Mouse (Mus musculus) myocyte (in vitro differentiated cells): ENCODE results near the gene Ctcfl. TPM values are rescaled to one million over a fixed set of nuclear protein-coding genes. Genes with fewer than 3 reads are reported as not detected.

Source experiments
- H3K27me3 ChIP-seq: one replicate; pipeline ENCODE4 v1.6.1; 2011; ENCODE audit not compliant: control insufficient read depth, insufficient read depth, insufficient read length
- H3K36me3 ChIP-seq: one replicate; pipeline ENCODE4 v1.6.1; 2011; ENCODE audit not compliant: control insufficient read depth, insufficient read depth
- H3K4me2 ChIP-seq: one replicate; pipeline ENCODE4 v1.6.1; 2011; ENCODE audit warnings: low read depth, control low read depth
- H3K4me3 ChIP-seq: one replicate; pipeline ENCODE4 v1.5.1; 2011; ENCODE audit warnings: mild to moderate bottlenecking, control low read depth, moderate library complexity
- H3K79me2 ChIP-seq: one replicate; pipeline ENCODE4 v1.6.1; 2011; ENCODE audit not compliant: control insufficient read depth, insufficient read depth
- H3ac ChIP-seq: one replicate; pipeline ENCODE4 v1.6.1; 2011; ENCODE audit not compliant: control insufficient read depth, insufficient read length
- CEBPB ChIP-seq: IDR thresholded peaks from 2 replicates; pipeline ENCODE4 v1.6.1; 2011; ENCODE audit warnings: mild to moderate bottlenecking, moderate library complexity; ENCODE audit not compliant: poor library complexity, insufficient read depth, severe bottlenecking
- E2F4 ChIP-seq: IDR thresholded peaks from one replicate; pipeline ENCODE4 v1.6.1; 2011; ENCODE audit warnings: mild to moderate bottlenecking, control low read depth, moderate library complexity; ENCODE audit not compliant: insufficient read depth
- MAX ChIP-seq: IDR thresholded peaks from one replicate; pipeline ENCODE4 v1.6.1; 2011; ENCODE audit warnings: low read depth, mild to moderate bottlenecking, control low read depth
- MYOD1 ChIP-seq, 3 experiments: IDR thresholded peaks; one replicate each; pipeline ENCODE4 v1.6.1; 2011; ENCODE audit warnings: control low read depth in 2 of 3, low read depth in 2 of 3, mild to moderate bottlenecking in 2 of 3, moderate library complexity in 1 of 3; ENCODE audit not compliant: insufficient read length in 2 of 3, control insufficient read depth in 1 of 3
- MYOG ChIP-seq, 3 experiments: IDR thresholded peaks; one replicate each; pipeline ENCODE4 v1.6.1; 2011; ENCODE audit warnings: control low read depth in 2 of 3, low read depth in 2 of 3, mild to moderate bottlenecking in 2 of 3; ENCODE audit not compliant: insufficient read length in 2 of 3, control insufficient read depth in 1 of 3, insufficient read depth in 1 of 3
- POLR2A ChIP-seq: IDR thresholded peaks from one replicate; pipeline ENCODE4 v1.6.1; 2011; ENCODE audit warnings: low read depth, mild to moderate bottlenecking, control low read depth, moderate library complexity; ENCODE audit not compliant: insufficient read length
- POLR2AphosphoS2 ChIP-seq: IDR thresholded peaks from one replicate; pipeline ENCODE4 v1.6.1; 2011; ENCODE audit warnings: low read depth, control low read depth; ENCODE audit not compliant: insufficient read length
- REST ChIP-seq: IDR thresholded peaks from one replicate; pipeline ENCODE4 v1.6.1; 2011; ENCODE audit warnings: mild to moderate bottlenecking, control low read depth, moderate library complexity; ENCODE audit not compliant: insufficient read depth, insufficient read length
- SRF ChIP-seq: IDR thresholded peaks from one replicate; pipeline ENCODE4 v1.6.1; 2011; ENCODE audit warnings: low read depth; ENCODE audit not compliant: control insufficient read depth, insufficient read length
- TCF12 ChIP-seq: IDR thresholded peaks from one replicate; pipeline ENCODE4 v1.6.1; 2011; ENCODE audit warnings: mild to moderate bottlenecking, control low read depth; ENCODE audit not compliant: poor library complexity, insufficient read depth, severe bottlenecking
- TCF3 ChIP-seq: IDR thresholded peaks from one replicate; pipeline ENCODE4 v1.6.1; 2011; ENCODE audit warnings: low read depth, control low read depth; ENCODE audit not compliant: insufficient read length
- USF1 ChIP-seq: IDR thresholded peaks from one replicate; pipeline ENCODE4 v1.6.1; 2011; ENCODE audit warnings: low read depth, mild to moderate bottlenecking, control low read depth, moderate library complexity
- polyA plus RNA-seq: library from polyadenylated mRNA; unstranded; fragments of >200 nt; fragmentation: generic; extraction: Trizol; gene quantifications from one replicate; pipeline ENCODE4 v1.2.1, GENCODE M21; 2012; ENCODE audit warnings: missing spikeins

The Ctcfl gene
- polyA plus RNA-seq, 1 experiment, result not detected

GRCm38 (mm10) chr2:173156923-173157322 lies 37.6 kb upstream of the Ctcfl start:
- Histone ChIP-seq H3K4me3 (no peak overlapping the region), H3K36me3 (no peaks in the 10 kb centered on the region), H3K4me2 (no peak overlapping the region), H3K79me2 (no peaks in the 10 kb centered on the region), H3ac (no peak overlapping the region), H3K27me3 (peaks cover 44% of the 10 kb centered on the region)
- TF ChIP-seq POLR2A, result no peak
- no peak for TF ChIP-seq E2F4
- no peak for TF ChIP-seq SRF

GRCm38 (mm10) chr2:173155907-173156306 lies 36.6 kb upstream of the Ctcfl start:
- H3K27me3 ChIP-seq, result peaks cover 49% of the 10 kb centered on the region
- no peak overlapping the region for H3K4me3 ChIP-seq
- H3K79me2 ChIP-seq, result no peaks in the 10 kb centered on the region
- H3K36me3 ChIP-seq, result no peaks in the 10 kb centered on the region
- TF ChIP-seq POLR2AphosphoS2 (no peak), MYOG (IDR thresholded peaks at IDR 0.05; ENCODE audit: control insufficient read depth in 1 of 3, insufficient read depth in 1 of 3, insufficient read length in 2 of 3, low read depth in 2 of 3) (no peak), CEBPB (no peak), REST (no peak), USF1 (no peak), TCF12 (no peak), MAX (no peak), POLR2A (no peak), SRF (no peak), MYOD1 (IDR thresholded peaks at IDR 0.05; ENCODE audit: control insufficient read depth in 1 of 3, insufficient read length in 2 of 3, low read depth in 2 of 3) (no peak), TCF3 (no peak)
- H3ac ChIP-seq, result no peak overlapping the region
- no peak overlapping the region for H3K4me2 ChIP-seq

GRCm38 (mm10) chr2:173154962-173155361 lies 35.6 kb upstream of the Ctcfl start:
- Histone ChIP-seq H3K36me3 (no peaks in the 10 kb centered on the region), H3ac (no peak overlapping the region), H3K79me2 (no peaks in the 10 kb centered on the region), H3K27me3 (peaks cover 47% of the 10 kb centered on the region), H3K4me2 (no peak overlapping the region), H3K4me3 (no peak overlapping the region)
- TF ChIP-seq MYOD1 (IDR thresholded peaks at IDR 0.05; ENCODE audit: control insufficient read depth in 1 of 3, insufficient read length in 2 of 3, low read depth in 2 of 3) (no peak), MAX (no peak), TCF12 (no peak), POLR2AphosphoS2 (no peak), USF1 (no peak), SRF (no peak), POLR2A (no peak)

- H3K27me3 ChIP-seq, result peaks cover 46% of the 10 kb centered on the region
- H3K36me3 ChIP-seq, result no peaks in the 10 kb centered on the region
- TF ChIP-seq MYOD1 (IDR thresholded peaks at IDR 0.05; ENCODE audit: control insufficient read depth in 1 of 3, insufficient read length in 2 of 3, low read depth in 2 of 3) (no peak), MYOG (IDR thresholded peaks at IDR 0.05; ENCODE audit: control insufficient read depth in 1 of 3, insufficient read depth in 1 of 3, insufficient read length in 2 of 3, low read depth in 2 of 3) (no peak), REST (no peak), SRF (no peak), USF1 (no peak), POLR2A (no peak), CEBPB (no peak), MAX (no peak), E2F4 (no peak), TCF3 (no peak), POLR2AphosphoS2 (no peak), TCF12 (no peak)
These were observed 35.2 kb upstream of the Ctcfl start for GRCm38 (mm10) chr2:173154513-173154912.

GRCm38 (mm10) chr2:173153266-173153665 lies 33.9 kb upstream of the Ctcfl start:
- no peak for TF ChIP-seq POLR2A
- TF ChIP-seq SRF, result no peak
- no peak for TF ChIP-seq MYOG (IDR thresholded peaks at IDR 0.05; ENCODE audit: control insufficient read depth in 1 of 3, insufficient read depth in 1 of 3, insufficient read length in 2 of 3, low read depth in 2 of 3)
- TF ChIP-seq REST, result no peak
- TF ChIP-seq E2F4, result no peak
- no peak for TF ChIP-seq CEBPB
- no peak for TF ChIP-seq TCF3
- TF ChIP-seq TCF12, result no peak
- TF ChIP-seq MAX, result no peak
- TF ChIP-seq POLR2AphosphoS2, result no peak
- no peak for TF ChIP-seq USF1
- TF ChIP-seq MYOD1 (IDR thresholded peaks at IDR 0.05; ENCODE audit: control insufficient read depth in 1 of 3, insufficient read length in 2 of 3, low read depth in 2 of 3), result no peak
- H3ac ChIP-seq, result no peak overlapping the region
- no peak overlapping the region for H3K4me2 ChIP-seq
- peaks cover 47% of the 10 kb centered on the region for H3K27me3 ChIP-seq
- H3K79me2 ChIP-seq, result no peaks in the 10 kb centered on the region
- no peaks in the 10 kb centered on the region for H3K36me3 ChIP-seq
- H3K4me3 ChIP-seq, result no peak overlapping the region

More at GRCm38 (mm10) chr2:173154513-173154912, 35.2 kb upstream of the Ctcfl start:
- no peak overlapping the region for H3K4me3 ChIP-seq
- H3ac ChIP-seq, result no peak overlapping the region
- no peaks in the 10 kb centered on the region for H3K79me2 ChIP-seq
- H3K4me2 ChIP-seq, result no peak overlapping the region
